Mouse (Mus musculus): ENCODE results near the gene Hilpda.

Hilpda gene

DNA sequence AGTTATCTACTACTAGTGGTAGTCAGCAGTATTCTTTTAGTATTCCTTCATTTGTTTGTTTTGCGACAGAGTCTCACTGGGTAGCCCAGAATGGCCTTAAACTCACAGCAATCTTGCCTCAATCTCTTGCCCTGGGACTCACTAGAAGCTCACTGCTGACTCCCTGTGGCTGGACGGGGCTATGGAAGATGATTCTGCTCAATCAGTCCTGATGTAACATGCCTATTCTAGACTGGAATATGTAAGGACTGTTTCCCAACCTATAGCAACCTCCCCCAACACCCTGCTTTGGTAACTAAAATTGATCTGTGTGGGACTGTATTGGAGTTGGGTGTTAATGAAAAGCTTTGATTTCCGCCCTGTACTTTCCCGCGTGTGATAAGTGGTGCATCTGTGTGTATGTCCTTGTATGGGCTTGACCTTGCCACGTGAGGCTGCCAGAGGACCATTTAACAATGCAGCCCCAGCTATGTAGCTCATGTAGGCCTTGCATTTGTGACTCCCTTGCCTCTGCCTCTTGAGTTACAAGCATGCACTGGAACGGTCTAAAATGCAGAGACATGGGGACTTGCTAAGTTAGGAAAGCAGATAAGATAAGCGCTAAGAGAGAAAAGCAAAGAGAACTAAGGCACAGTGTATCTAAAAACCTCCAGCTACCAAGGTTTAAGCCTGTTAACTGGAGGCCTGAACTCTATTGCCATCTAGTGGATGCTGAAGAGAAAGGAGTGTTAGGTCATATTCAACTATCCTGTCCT, 6.4 kb downstream of the Hilpda start:
- DNase-seq = peak; percentile 46

DNA sequence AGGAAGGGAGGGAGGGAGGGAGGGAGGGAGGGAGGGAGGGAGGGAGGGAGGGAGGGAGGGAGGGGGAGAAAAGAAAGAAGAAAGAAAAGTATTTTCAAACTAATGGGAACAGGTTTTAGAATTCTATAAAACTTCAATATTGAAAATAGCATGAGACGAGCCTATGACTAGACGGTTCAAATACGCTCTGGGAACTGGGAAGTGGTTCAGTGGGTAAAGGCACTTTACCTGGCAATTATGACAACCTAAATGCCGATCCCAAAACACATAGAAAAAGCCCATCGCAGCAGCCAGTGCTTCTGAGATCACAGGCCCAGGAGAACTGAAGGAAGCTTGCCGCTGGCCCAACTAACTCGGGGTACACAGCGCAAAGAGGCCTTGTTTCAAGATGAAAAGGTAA, 7.0 kb downstream of the Hilpda start, which contains the start of gene Fam71f2:
Fam71f2 (plus strand) TSS at position 301 of the 400 bp plus-strand sequence.
- DNase-seq = no peak

DNA sequence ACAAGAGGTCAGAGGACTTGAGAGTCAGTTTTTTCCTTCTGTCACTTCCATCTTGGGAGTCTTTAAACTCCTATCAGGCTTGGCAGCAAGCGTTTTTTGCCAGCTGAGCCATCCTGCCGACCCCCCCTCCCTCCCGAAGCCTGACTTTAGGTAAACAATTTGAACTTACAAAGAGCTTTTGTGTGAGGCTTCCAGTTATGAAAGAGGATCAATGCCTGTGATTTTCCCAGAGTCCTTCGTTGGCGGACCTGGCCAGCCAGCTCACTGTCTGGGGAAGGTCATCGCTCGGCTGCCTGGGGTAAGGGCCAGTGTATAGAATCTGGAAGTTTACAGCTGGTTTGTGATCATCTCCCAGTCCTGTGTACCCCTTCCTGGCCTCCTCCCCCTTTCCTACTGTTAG, 8.4 kb downstream of the Hilpda start:
- no peak for DNase-seq

DNA sequence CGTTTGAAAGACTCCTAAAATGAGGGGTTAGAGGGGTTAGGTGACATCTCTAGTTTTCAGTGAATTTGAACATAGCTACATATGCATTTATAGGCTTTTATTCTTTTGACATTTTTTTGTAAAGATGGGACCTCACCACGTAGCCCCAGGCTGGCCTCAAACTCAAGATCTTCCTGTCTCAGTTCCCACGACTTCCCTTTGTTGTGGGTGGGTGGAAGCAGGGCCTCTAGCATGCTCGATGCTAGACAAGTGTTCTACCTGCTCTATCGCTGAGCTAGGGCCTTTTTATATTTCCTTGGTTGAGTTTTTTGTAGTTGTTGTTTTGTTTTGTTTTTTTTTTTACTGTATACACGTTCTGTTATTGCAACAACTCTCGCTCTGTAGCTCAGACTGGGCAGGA, 14.6 kb downstream of the Hilpda start:
- peak; percentile 45 for DNase-seq

DNA sequence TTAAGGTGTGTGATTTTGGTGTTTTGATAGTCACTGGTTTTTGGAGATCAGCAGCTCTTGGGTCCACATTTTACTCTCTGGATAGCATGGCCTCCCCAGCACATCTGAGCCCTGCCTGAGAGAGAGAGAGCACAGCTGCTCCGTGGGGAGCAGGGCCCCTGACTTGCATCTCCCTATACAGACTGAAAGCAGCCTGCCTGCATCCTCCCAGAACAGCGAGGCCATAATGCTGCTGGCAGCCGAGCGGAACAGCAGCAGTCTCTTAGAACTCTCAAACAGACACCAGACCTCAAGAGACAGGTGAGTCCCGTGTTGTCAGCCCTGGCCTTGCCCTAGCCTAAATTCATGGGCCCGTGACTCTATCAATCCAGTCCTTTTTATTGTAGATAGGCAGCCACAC, 15.2 kb downstream of the Hilpda start:
- DNase-seq = no peak

DNA sequence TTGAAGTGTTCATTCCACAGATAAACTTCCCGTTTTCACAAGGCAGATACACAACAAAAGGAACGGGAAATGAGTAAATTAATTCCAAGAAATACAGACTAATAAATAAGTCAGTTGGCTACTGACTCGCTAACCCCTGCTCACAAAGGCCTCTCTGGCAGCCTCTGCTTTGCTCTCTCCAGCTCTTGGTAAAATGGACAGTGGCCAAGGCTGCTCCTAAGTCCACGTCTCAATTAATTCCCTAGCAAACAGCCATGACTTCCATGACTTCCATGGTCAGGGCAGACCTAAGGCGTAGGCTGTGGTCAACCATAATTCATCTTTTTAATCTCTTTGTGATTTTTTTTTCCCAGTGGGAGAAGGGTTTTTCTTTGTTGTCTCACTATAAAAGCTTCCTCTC, 15.7 kb downstream of the Hilpda start:
- no peak for DNase-seq

DNA sequence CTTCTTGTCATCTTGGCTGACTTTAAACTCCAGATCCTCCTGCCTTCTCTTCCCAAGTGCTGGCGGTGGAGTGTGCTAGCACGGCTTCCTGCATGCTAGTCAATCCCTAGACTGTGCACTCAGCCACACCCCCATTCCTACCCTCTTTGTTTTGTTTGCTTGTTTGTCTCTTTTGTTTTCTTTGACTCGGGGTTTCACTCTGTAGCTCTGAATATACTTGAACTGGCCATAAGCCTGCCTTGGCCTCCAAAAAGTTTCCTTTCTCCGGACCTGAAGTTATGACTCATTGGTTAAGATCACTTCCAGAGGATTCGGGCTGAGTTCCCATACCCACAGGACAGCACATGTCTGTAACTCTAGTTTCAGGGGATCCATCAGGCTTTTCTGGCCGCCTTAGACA, 16.4 kb downstream of the Hilpda start:
- DNase-seq = no peak

DNA sequence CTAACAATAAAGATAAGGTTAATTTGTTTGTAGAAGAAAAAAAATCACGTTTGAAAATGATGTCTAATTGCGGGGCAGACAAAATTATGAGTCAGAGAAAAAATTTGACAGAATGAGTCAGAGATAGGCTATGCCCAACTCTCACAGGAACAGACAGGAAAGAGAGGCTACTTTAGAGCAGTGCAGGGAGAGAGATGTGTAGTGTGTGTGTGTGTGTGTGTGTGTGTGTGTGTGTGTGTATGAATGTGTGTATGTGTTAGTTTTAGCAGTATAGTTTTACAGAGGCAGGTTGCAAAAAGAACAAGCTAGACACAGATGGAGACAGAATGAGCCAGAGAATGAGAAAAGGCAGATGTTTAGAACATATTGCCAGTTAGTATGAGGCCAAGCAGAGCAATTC, 26.8 kb downstream of the Hilpda start:
- DNase-seq = no peak

DNA sequence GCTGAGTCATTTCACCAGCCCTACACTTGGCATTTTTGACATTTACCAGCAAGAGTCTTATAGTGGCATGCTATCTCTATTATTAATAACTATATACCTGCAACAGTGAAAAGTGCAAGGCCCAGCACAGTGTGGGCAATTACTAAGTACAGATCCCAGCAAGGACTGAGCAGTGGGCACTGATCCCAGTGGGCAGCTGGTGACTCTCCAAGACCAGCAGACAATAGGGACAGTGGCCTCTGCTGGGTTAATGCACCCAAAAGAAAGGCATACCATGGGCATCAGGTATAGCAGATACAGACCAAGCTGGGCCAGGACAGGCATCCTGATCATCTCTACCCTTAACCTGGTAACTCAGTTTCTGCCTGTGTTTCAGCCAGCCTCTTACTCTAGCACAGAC, 31.0 kb downstream of the Hilpda start:
- no peak for DNase-seq

DNA sequence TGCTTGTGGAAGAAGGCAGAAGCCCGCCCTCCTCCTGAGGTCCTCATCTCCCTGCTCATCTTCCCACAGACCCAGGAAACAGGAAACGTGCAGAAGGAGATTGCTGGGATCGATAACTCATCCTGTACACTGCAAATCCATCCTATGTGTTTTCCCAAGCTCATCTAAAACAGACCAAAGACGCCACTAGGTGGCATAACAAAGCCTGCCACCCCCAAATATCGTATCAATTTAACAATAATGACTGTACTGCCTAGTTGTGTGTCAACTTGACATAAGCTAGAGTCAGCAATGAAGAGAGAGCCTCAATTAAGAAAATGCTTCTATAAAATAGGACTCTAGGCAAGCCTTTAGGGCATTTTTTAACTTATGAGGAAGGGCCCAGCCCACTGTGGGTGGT, 31.4 kb downstream of the Hilpda start:
- no peak for DNase-seq

DNA sequence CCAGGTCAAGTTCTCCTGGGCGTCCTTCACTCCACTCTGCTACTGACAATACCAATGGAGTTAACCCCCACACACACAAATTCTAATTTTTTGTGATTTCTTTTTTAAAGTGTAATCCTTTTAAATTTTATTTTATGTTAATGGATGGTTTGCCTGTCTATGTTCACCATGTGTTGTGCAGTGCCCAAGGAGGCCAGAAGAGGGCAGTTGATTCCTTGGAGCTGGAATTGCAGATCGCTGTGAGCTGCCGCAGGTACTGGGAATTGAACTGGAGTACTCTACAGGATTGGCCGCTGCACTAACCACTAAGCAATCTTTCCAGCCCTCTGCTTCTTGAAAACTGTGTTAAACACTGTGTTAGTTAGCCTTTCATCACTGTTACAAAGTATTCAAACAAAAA, 33.2 kb downstream of the Hilpda start:
- no peak for DNase-seq

DNA sequence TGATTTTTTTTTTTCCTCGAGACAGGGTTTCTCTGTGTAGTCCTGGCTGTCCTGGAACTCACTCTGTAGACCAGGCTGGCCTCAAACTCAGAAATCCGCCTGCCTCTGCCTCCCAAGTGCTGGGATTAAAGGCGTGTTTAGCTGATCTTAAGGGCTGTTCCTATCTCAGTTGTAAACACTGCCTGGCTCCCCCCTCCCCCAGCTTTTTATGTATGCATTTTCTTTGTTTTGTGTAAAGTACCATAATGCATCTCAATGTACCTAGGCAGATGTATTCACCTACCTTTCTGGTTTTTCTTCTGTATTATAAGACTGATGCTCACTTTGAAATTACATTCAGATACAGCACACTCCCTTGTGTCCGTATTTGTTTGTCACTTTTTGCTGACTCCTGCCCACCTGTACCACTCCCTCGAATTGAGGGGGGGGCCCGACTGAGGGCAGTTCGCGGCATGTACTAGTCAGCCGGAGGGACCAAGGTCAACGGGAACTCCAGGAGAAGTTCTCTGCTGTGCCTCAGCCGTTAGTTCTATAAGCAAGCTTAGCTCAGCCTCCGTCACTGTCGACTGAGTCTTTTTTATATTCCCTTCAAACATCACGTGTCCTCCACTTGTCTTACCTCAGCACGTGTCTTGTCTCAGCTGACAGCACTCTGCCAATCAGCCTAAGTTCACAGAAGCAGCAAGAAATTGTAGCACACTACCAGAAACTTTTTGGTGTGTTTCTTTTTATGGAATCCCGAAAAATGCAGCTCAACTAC, 36.7 kb downstream of the Hilpda start:
- no peak for DNase-seq

DNA sequence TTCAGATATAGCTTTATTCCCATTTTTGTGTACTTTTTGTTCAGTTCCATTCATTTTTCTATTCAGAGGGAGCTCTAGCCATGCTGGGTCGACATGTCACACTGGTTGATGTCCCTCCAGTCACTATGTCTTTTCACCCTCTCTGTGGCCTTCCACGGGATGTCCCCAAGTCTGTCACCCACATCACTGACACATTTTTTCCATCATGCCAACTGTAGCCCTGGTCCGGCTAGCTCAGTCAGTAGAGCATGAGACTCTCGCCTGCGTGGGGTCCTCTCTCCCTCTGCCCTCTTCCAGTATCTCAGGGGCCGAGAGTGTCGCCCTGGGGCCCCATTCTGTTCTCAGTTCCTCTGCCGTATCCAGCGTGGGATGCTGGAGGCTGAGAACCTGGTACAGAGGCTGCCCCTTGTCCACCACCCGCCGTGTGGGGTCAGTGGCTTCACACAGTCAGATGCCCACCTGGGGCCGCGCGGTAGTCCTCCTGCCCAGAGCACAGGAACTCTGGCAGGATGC, 41.5 kb downstream of the Hilpda start:
- DNase-seq = no peak

DNA sequence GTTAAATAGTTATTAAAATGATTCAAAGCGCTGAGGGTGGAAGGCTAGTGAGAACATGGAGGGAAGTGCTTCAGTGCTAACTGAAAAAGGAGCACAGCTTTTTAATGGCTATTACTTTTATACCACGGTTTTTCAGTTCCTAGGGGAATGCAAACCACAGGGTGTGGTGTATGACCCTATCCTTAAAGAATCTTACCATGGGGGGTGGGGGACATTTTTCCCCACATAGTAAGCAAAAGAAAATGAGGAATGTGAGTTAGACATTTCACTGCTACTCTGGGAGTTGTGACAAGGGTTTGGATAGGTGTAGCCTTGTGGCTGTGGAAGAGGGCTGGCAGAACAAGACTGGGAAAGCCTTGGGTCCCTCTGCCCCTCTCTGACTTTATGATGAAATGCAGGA, 45.0 kb downstream of the Hilpda start:
- DNase-seq = no peak

DNA sequence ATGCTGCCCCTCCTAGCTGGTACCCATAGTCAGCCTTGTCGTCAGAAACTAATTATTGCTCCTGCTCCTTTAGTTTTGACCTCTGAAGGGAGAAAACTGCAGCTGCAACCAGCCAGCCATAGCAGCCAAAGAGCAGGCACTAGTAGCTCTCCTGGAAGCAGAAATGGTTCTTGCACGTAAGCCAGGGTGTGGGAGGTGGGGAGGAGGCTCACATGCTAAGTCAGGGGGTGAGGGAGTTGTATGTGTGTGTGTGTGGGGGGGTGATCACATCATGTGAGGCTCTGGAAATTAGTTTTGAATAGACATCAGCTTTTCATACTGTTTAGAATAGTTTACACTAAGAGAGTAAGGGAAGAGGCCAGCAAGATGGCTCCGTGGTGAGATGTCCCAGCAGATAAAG, 45.7 kb downstream of the Hilpda start:
- DNase-seq = no peak

DNA sequence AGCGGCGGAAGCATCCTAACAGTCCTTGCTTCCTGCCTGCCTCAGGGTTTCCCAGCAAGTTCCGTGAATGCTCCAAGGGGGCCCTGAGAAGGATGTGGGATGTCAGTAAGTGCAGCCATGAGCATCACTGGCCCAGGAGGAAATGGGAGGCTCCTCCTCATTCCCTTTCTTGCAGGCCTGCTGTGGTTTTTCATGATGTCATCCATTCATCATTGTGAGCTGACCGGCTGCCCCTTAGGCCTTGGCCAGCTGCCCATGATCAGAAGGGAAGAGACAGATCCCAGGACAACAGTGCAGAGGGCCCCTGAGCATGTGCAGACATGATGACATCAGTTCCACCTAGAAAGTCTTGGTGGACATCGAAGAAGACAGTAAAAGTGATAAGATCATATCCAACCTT, 46.6 kb downstream of the Hilpda start, which contains the start of gene Fam71f1:
Fam71f1 (plus strand) TSS at position 262 of the 400 bp plus-strand sequence.
- DNase-seq = no peak

DNA sequence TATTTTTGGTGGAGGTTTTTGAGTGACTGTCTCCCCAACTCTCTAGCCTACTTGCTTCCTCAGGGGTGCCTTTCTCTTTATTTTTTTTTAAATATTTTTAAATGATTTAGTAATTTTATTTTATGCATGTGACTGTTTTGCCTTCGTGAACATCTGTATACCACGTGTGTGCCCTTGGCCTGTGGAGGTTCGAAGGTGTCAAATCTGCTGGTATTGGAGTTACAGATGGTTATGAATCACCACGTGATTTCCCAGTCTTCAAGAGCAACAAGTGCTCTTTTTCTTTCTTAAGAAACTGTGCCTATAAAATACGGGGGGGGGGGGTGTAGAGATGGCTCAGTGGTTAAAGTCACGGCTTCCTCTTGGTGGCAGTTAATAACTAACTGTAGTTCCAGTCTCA, 49.3 kb downstream of the Hilpda start:
- no peak for DNase-seq

DNA sequence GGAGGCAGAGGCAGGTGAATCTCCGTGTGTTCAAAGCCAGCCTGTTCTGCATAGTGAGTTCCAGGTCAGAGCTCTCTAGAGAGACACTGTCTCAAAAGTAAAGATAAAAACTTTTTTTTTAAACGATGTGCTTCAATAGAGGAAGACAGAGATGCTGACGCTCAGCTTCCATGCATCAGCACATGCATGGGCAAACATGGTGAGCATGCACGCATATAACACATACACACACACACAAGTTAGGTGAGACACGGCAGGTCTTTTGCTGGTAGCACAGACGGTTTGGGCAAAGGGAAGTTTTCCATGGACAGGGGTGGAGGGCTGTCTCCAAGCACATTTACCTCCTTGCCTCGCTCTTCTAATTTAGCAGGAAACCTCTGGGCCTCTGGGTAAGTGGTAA, 49.9 kb downstream of the Hilpda start:
- DNase-seq = no peak

DNA sequence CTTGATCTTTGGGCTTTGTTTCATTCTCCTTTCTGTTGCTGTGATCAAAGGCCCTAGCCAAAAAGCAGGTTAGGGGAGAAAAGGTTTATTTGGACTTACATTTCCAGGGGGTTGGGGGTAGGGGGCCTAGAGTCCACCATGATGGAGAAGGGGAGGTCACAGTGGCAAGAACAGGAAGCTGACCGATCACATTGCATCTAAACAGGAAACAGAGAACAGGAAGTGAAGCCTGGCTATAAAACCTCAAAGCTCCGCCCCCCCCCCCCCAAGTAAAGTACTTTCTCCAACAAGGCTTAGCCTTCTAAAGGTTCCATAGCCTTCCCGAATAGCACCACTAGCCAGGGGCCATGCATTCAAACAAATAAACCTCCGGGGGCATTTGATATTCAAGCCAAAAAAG, 50.4 kb downstream of the Hilpda start:
- DNase-seq = no peak
